Mouse (Mus musculus): ENCODE data around the gene 4933402N03Rik.

GRCm38 (mm10) chr7:131146214-131146613 lies at the start of gene 4933402N03Rik:
- TF ChIP-seq CTCF (IDR thresholded peaks at IDR 0.05) (no peak), POLR2A (IDR thresholded peaks at IDR 0.05; ENCODE audit: insufficient read depth, low read depth, low read length) (no peak), EP300 (IDR thresholded peaks at IDR 0.05; ENCODE audit: insufficient read depth, low read depth, low read length) (no peak)
